Mouse (Mus musculus): ENCODE data around the gene Sema4b. TPM values are rescaled to one million over a fixed set of nuclear protein-coding genes. Genes with fewer than 3 reads are reported as not detected.
A peak's percentile ranks its signal among the peaks of the same experiment; 100 is the strongest.

The Sema4b gene
- polyA plus RNA-seq, 2 experiments, result 6.1 to 8.5 TPM

- peak overlapping the region; percentile 23 to 38; a peak in 3 of 4 replicates for H3K4me3 ChIP-seq (ENCODE audit: insufficient read depth in 1 of 2, low read depth in 2 of 2, low read length in 2 of 2)
- peak overlapping the region; percentile 69 for H3K9ac ChIP-seq (replicated peaks)
- no peak for ATAC-seq (ENCODE audit: insufficient read depth)
- no peak for TF ChIP-seq CTCF (IDR thresholded peaks at IDR 0.05; ENCODE audit: low read depth)
- no peak for TF ChIP-seq EP300 (IDR thresholded peaks at IDR 0.05; ENCODE audit: low read depth)
- no peaks in the 10 kb centered on the region for H3K9me3 ChIP-seq (ENCODE audit: control insufficient read depth, low read length)
- H3K4me2 ChIP-seq (ENCODE audit: low read depth), result peak overlapping the region; percentile 87
- peaks cover 13% of the 10 kb centered on the region for H3K36me3 ChIP-seq (replicated peaks; ENCODE audit: control insufficient read depth, insufficient read depth, low read depth)
- peak overlapping the region; percentile 79 for H3K27ac ChIP-seq
- DNase-seq (ENCODE audit: low read depth in 3 of 3, low spot score in 3 of 3), result no peak
- no peaks in the 10 kb centered on the region for H3K27me3 ChIP-seq (ENCODE audit: control insufficient read depth, insufficient read depth, low read length)
- peaks cover 78 to 86% of the 10 kb centered on the region in 2 experiments for H3K4me1 ChIP-seq (replicated peaks; ENCODE audit: control insufficient read depth in 2 of 2, insufficient read depth in 2 of 2, low read length in 1 of 2)
- WGBS (ENCODE audit: insufficient replicate concordance), result 49% methylated on average over 5 of the region's 5 CpGs
Observed at GRCm38 (mm10) chr7:80202961-80203360, 16.3 kb downstream of the Sema4b start.

- Histone ChIP-seq H3K9me3 (ENCODE audit: control insufficient read depth, low read length) (no peaks in the 10 kb centered on the region), H3K4me1 (replicated peaks; ENCODE audit: control insufficient read depth in 2 of 2, insufficient read depth in 2 of 2, low read length in 1 of 2) (peaks cover 84 to 93% of the 10 kb centered on the region in 2 experiments), H3K4me3 (ENCODE audit: insufficient read depth in 1 of 2, low read depth in 2 of 2, low read length in 2 of 2) (peak overlapping the region; percentile 23 to 38), H3K27me3 (ENCODE audit: control insufficient read depth, insufficient read depth, low read length) (no peaks in the 10 kb centered on the region), H3K9ac (replicated peaks) (peak overlapping the region; percentile 69), H3K27ac (peak overlapping the region; percentile 79), H3K4me2 (ENCODE audit: low read depth) (peak overlapping the region; percentile 87), H3K36me3 (replicated peaks; ENCODE audit: control insufficient read depth, insufficient read depth, low read depth) (peaks cover 13% of the 10 kb centered on the region)
- WGBS (ENCODE audit: insufficient replicate concordance), result 15% methylated on average over 12 of the region's 12 CpGs
- ATAC-seq (ENCODE audit: insufficient read depth) (no peak), DNase-seq (ENCODE audit: low read depth in 3 of 3, low spot score in 3 of 3) (no peak)
- TF ChIP-seq EP300 (IDR thresholded peaks at IDR 0.05; ENCODE audit: low read depth), result 0 out of 2 replicates have a peak, but pooled peaks have one; percentile 24
- no peak for TF ChIP-seq CTCF (IDR thresholded peaks at IDR 0.05; ENCODE audit: low read depth)
Observed at GRCm38 (mm10) chr7:80203638-80204096, 17.0 kb downstream of the Sema4b start.

GRCm38 (mm10) chr7:80204362-80204761 lies 17.7 kb downstream of the Sema4b start:
- Histone ChIP-seq H3K36me3 (replicated peaks; ENCODE audit: control insufficient read depth, insufficient read depth, low read depth) (peaks cover 13% of the 10 kb centered on the region), H3K4me2 (ENCODE audit: low read depth) (peak overlapping the region; percentile 87), H3K4me3 (ENCODE audit: insufficient read depth in 1 of 2, low read depth in 2 of 2, low read length in 2 of 2) (no peak overlapping the region), H3K4me1 (replicated peaks; ENCODE audit: control insufficient read depth in 2 of 2, insufficient read depth in 2 of 2, low read length in 1 of 2) (peaks cover 89 to 97% of the 10 kb centered on the region in 2 experiments), H3K27ac (peak overlapping the region; percentile 79), H3K9me3 (ENCODE audit: control insufficient read depth, low read length) (no peaks in the 10 kb centered on the region), H3K9ac (replicated peaks) (peak overlapping the region; percentile 71), H3K27me3 (ENCODE audit: control insufficient read depth, insufficient read depth, low read length) (no peaks in the 10 kb centered on the region)
- ATAC-seq (ENCODE audit: insufficient read depth) (no peak), DNase-seq (ENCODE audit: low read depth in 3 of 3, low spot score in 3 of 3) (no peak)
- WGBS (ENCODE audit: insufficient replicate concordance), result 62% methylated on average over 4 of the region's 4 CpGs
- TF ChIP-seq EP300 (IDR thresholded peaks at IDR 0.05; ENCODE audit: low read depth) (no peak), CTCF (IDR thresholded peaks at IDR 0.05; ENCODE audit: low read depth) (no peak)

GRCm38 (mm10) chr7:80204961-80205360 lies 18.3 kb downstream of the Sema4b start:
- peak overlapping the region; percentile 87 for H3K4me2 ChIP-seq (ENCODE audit: low read depth)
- H3K27ac ChIP-seq, result peak overlapping the region; percentile 79
- DNase-seq (ENCODE audit: low read depth in 3 of 3, low spot score in 3 of 3) (no peak), ATAC-seq (ENCODE audit: insufficient read depth) (no peak)
- H3K36me3 ChIP-seq (replicated peaks; ENCODE audit: control insufficient read depth, insufficient read depth, low read depth), result peaks cover 13% of the 10 kb centered on the region
- H3K4me3 ChIP-seq (ENCODE audit: insufficient read depth in 1 of 2, low read depth in 2 of 2, low read length in 2 of 2), result no peak overlapping the region
- TF ChIP-seq EP300 (IDR thresholded peaks at IDR 0.05; ENCODE audit: low read depth) (no peak), CTCF (IDR thresholded peaks at IDR 0.05; ENCODE audit: low read depth) (no peak)
- H3K27me3 ChIP-seq (ENCODE audit: control insufficient read depth, insufficient read depth, low read length), result no peaks in the 10 kb centered on the region
- no peaks in the 10 kb centered on the region for H3K9me3 ChIP-seq (ENCODE audit: control insufficient read depth, low read length)
- peak overlapping the region; percentile 71 for H3K9ac ChIP-seq (replicated peaks)
- WGBS (ENCODE audit: insufficient replicate concordance), result 35% methylated on average over 7 of the region's 7 CpGs
- peaks cover 93 to 97% of the 10 kb centered on the region in 2 experiments for H3K4me1 ChIP-seq (replicated peaks; ENCODE audit: control insufficient read depth in 2 of 2, insufficient read depth in 2 of 2, low read length in 1 of 2)

GRCm38 (mm10) chr7:80205705-80206589 lies 19.3 kb downstream of the Sema4b start:
- ATAC-seq (ENCODE audit: insufficient read depth) (no peak), DNase-seq (ENCODE audit: low read depth in 3 of 3, low spot score in 3 of 3) (no peak)
- WGBS (ENCODE audit: insufficient replicate concordance), result 53% methylated on average over 12 of the region's 12 CpGs
- peak overlapping the region; percentile 71 for H3K9ac ChIP-seq (replicated peaks)
- peak overlapping the region; percentile 100 for H3K27ac ChIP-seq
- H3K9me3 ChIP-seq (ENCODE audit: control insufficient read depth, low read length), result no peaks in the 10 kb centered on the region
- H3K4me3 ChIP-seq (ENCODE audit: insufficient read depth in 1 of 2, low read depth in 2 of 2, low read length in 2 of 2), result no peak overlapping the region
- H3K4me2 ChIP-seq (ENCODE audit: low read depth), result peak overlapping the region; percentile 87
- TF ChIP-seq CTCF (IDR thresholded peaks at IDR 0.05; ENCODE audit: low read depth) (no peak), EP300 (IDR thresholded peaks at IDR 0.05; ENCODE audit: low read depth) (no peak)
- peaks cover 93 to 98% of the 10 kb centered on the region in 2 experiments for H3K4me1 ChIP-seq (replicated peaks; ENCODE audit: control insufficient read depth in 2 of 2, insufficient read depth in 2 of 2, low read length in 1 of 2)
- no peaks in the 10 kb centered on the region for H3K27me3 ChIP-seq (ENCODE audit: control insufficient read depth, insufficient read depth, low read length)
- peaks cover 12% of the 10 kb centered on the region for H3K36me3 ChIP-seq (replicated peaks; ENCODE audit: control insufficient read depth, insufficient read depth, low read depth)

Measured in liver, embryonic 14.5 days (tissue).